Mouse (Mus musculus) lung, embryonic 16.5 days (tissue): Measurements from ENCODE around the gene Snw1. TPM values are rescaled to one million over a fixed set of nuclear protein-coding genes. Genes with fewer than 3 reads are reported as not detected.
A peak's percentile ranks its signal among the peaks of the same experiment; 100 is the strongest.

Experiments
- ATAC-seq: fragments of 200-750 bp; cut with Nextera tagmentation; 2 replicates; pipeline ENCODE4 v1.8.0; 2017; ENCODE audit warnings: low read depth, mild to moderate bottlenecking, moderate library complexity
- H3K27ac ChIP-seq: fragments of 300-500 bp; sonication (generic); 2 replicates; pipeline ENCODE4 v1.5.1; 2014; ENCODE audit warnings: mild to moderate bottlenecking, control low read depth, low read length
- H3K27me3 ChIP-seq: fragments of 300-500 bp; sonication (generic); 2 replicates; pipeline ENCODE4 v1.6.1; 2014; ENCODE audit warnings: low read depth, low read length, mixed read lengths; ENCODE audit not compliant: control insufficient read depth, insufficient read depth
- H3K36me3 ChIP-seq: fragments of 300-500 bp; sonication (generic); 2 replicates; pipeline ENCODE4 v1.6.1; 2014; ENCODE audit warnings: low read length; ENCODE audit not compliant: control insufficient read depth, insufficient read depth
- H3K4me1 ChIP-seq: fragments of 300-500 bp; sonication (generic); replicated peaks from 2 replicates; pipeline ENCODE4 v1.6.1; 2014; ENCODE audit warnings: low read length, mixed read lengths; ENCODE audit not compliant: control insufficient read depth, insufficient read depth
- H3K4me2 ChIP-seq: fragments of 300-500 bp; sonication (generic); 2 replicates; pipeline ENCODE4 v1.6.1; 2014; ENCODE audit warnings: low read depth, low read length, control low read depth
- H3K4me3 ChIP-seq: fragments of 300-500 bp; sonication (generic); 2 replicates; pipeline ENCODE4 v1.5.1; 2014; ENCODE audit warnings: mild to moderate bottlenecking, low read length, control low read depth
- H3K9ac ChIP-seq: fragments of 300-500 bp; sonication (generic); 2 replicates; pipeline ENCODE4 v1.6.1; 2014; ENCODE audit warnings: low read length, control low read depth
- H3K9me3 ChIP-seq: fragments of 300-500 bp; sonication (generic); 2 replicates; pipeline ENCODE4 v1.6.1; 2016; ENCODE audit warnings: low read length; ENCODE audit not compliant: control insufficient read depth
- WGBS: fragments of 180-500 bp; shearing (Covaris S2); extraction: QIAGEN DNeasy Blood & Tissue Kit; methylation state at CpG from one replicate; pipeline ENCODE4 v1.1.7; 2014; 5-methylcytosine and 5-hydroxymethylcytosine counted together
- polyA plus RNA-seq: library from polyadenylated mRNA; unstranded; fragments of >200 nt; fragmentation: Nextera tagmentation; extraction: Ambion mirVana; gene quantifications from 2 replicates; pipeline ENCODE4 v1.2.1, GENCODE M21; 2015

The Snw1 gene
- polyA plus RNA-seq, 1 experiment from 2014 or later = 115 TPM

DNA sequence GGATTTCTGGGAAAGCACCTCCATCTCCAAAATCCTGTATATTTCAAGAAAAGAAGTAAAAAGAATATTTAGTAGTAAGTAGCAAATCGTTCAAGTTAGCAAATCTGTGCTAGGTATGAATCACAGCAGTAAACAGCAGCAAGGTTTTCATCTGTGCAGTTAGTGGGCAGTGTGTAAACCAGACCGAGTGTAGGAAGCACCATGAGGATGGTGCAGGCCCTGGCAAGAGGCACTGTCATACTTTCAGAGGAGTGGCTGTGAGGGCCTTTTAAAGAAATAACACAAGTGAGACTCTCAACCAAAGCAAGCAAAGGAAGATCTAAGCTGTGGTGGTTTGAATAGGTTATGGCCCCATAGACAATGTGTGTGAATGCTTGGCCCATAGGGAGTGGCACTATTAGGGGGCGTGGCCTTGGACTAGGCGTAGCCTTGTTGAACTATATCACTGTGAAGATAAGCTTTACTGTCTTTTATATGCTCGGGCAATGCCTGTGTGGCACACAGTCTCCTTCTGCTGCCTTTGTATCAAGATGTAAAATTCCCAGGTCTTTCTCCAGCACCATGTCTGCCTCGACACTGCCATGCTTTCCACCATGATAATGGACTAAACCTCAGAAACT, 7.3 kb downstream of the Snw1 start:
- no peaks in the 10 kb centered on the region for H3K9me3 ChIP-seq
- no peaks in the 10 kb centered on the region for H3K27me3 ChIP-seq
- no peak for ATAC-seq
- H3K9ac ChIP-seq = no peak overlapping the region
- no peak overlapping the region for H3K27ac ChIP-seq
- no peak overlapping the region for H3K4me3 ChIP-seq
- H3K4me2 ChIP-seq = no peak overlapping the region
- H3K4me1 ChIP-seq = no peaks in the 10 kb centered on the region
- WGBS = 82% methylated on average over 6 of the region's 6 CpGs
- peaks cover 42% of the 10 kb centered on the region for H3K36me3 ChIP-seq

DNA sequence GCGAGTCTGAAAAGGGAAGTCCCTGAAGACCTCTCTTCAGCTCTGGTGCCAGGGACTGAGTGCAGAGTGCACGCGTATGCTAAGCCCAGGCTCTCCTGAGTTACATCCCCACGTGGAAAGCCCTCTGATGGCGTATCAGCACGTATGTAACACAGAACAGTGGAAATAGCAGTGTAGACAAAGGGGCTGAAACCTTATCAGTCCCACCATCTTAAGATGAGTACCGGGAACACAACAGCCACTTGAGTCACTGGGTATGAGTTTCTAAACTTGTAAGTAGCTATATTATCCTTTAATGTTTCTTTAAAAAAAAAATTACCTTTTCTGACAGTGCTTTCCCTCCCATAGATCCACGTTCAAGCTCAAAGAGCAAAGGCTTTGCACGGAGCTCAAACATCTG, 22.6 kb downstream of the Snw1 start:
- no peak for ATAC-seq
- WGBS = 79% methylated on average over 9 of the region's 9 CpGs
- H3K4me2 ChIP-seq = no peak overlapping the region

DNA sequence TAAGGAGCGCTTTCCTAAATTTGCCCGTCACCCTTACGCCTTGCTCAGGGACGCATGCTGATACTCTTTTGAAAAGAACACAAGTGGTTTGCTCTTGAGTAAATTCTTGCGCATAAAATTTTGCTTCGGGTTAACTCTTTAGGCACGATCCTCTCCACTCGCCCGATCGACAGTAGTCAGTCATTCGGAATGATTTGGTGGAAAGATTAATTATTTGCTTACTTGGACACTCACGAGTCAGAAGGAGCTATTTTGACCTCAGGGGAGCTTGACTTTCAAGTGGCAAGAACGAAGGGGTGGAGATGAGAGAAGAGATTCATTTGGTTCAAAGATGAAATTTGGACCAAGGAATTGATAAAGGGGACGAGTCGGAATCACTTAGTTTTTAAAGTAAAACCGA, 27.9 kb downstream of the Snw1 start:
- WGBS = 2% methylated on average over 16 of the region's 16 CpGs
- Histone ChIP-seq H3K36me3 (peaks cover 26% of the 10 kb centered on the region), H3K4me1 (peaks cover 15% of the 10 kb centered on the region), H3K4me3 (peak overlapping the region; percentile 98), H3K9ac (peak overlapping the region; percentile 95), H3K9me3 (no peaks in the 10 kb centered on the region), H3K4me2 (peak overlapping the region; percentile 91), H3K27ac (no peak overlapping the region), H3K27me3 (no peaks in the 10 kb centered on the region)
- 0 out of 2 replicates have a peak, but pooled peaks have one; percentile 4 for ATAC-seq

More for the DNA sequence above, 22.6 kb downstream of the Snw1 start:
- no peak overlapping the region for H3K9ac ChIP-seq
- no peak overlapping the region for H3K4me3 ChIP-seq
- no peaks in the 10 kb centered on the region for H3K27me3 ChIP-seq
- H3K27ac ChIP-seq = no peak overlapping the region
- peaks cover 56% of the 10 kb centered on the region for H3K36me3 ChIP-seq
- peaks cover 4% of the 10 kb centered on the region; the same call in 1 of the 2 replicates for H3K4me1 ChIP-seq
- no peaks in the 10 kb centered on the region for H3K9me3 ChIP-seq

DNA sequence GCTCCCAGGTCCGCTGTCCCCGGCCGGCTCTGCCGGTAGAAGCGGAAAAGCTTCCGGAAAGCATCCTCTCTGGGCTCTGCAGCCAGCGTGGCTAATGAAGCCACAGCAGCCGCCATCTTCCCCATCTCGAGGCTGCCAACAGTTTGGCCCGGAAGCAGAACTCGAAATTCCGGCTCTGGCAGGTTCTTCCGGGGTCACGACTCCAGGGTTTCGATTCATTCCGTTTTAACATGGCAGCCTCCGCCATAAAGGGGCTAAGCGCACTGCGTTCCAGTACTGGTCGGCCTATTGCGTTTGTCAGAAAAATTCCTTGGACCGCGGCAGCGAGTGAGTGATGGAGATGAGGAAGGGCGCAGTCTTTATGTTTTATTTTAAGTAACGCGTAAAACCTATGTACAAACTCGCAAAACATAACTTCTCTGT, 28.4 kb downstream of the Snw1 start, which contains the start of the genes Slirp and Alkbh1:
Gene Slirp, plus strand, starts transcription at position 197 of the 423 bp plus-strand sequence.
Gene Alkbh1, minus strand, starts transcription at position 318 of the 423 bp plus-strand sequence.
- Histone ChIP-seq H3K4me3 (peak within 1 kb of the TSS; percentile 98), H3K27me3 (no peaks in the 10 kb centered on the region), H3K27ac (peak within 1 kb of the TSS; percentile 88), H3K9ac (peak within 1 kb of the TSS; percentile 95), H3K4me1 (peaks cover 15% of the 10 kb centered on the region), H3K9me3 (no peaks in the 10 kb centered on the region), H3K36me3 (peaks cover 24% of the 10 kb centered on the region), H3K4me2 (peak within 1 kb of the TSS; percentile 91)
- ATAC-seq = peak; percentile 93
- 0% methylated on average over 28 of the region's 28 CpGs for WGBS

- ATAC-seq = peak; percentile 86
- Histone ChIP-seq H3K9me3 (no peaks in the 10 kb centered on the region), H3K27me3 (no peaks in the 10 kb centered on the region), H3K36me3 (peaks cover 23% of the 10 kb centered on the region), H3K9ac (peak overlapping the region; percentile 95), H3K27ac (peak overlapping the region; percentile 88), H3K4me1 (peaks cover 15% of the 10 kb centered on the region), H3K4me2 (peak overlapping the region; percentile 91), H3K4me3 (peak overlapping the region; percentile 98)
- under 1% methylated on average over 33 of the region's 33 CpGs for WGBS
Measured at GRCm38 (mm10) chr12:87443115-87443699, 28.9 kb downstream of the Snw1 start.

- H3K4me1 ChIP-seq = peaks cover 15% of the 10 kb centered on the region
- 13% methylated on average over 12 of the region's 12 CpGs for WGBS
- peak overlapping the region; percentile 95 for H3K9ac ChIP-seq
- H3K27me3 ChIP-seq = no peaks in the 10 kb centered on the region
- peaks cover 27% of the 10 kb centered on the region for H3K36me3 ChIP-seq
- H3K27ac ChIP-seq = peak overlapping the region; percentile 53; the same call in 1 of the 2 replicates
- peak overlapping the region; percentile 98 for H3K4me3 ChIP-seq
- H3K9me3 ChIP-seq = no peaks in the 10 kb centered on the region
- no peak for ATAC-seq
- peak overlapping the region; percentile 91 for H3K4me2 ChIP-seq
Measured at GRCm38 (mm10) chr12:87442177-87443114, 29.6 kb downstream of the Snw1 start.

GRCm38 (mm10) chr12:87428885-87429284, 43.2 kb downstream of the Snw1 start:
- no peak overlapping the region for H3K4me2 ChIP-seq
- no peak for ATAC-seq
- no peaks in the 10 kb centered on the region for H3K9me3 ChIP-seq
- 72% methylated on average over 8 of the region's 8 CpGs for WGBS
- H3K4me1 ChIP-seq = no peaks in the 10 kb centered on the region
- no peaks in the 10 kb centered on the region for H3K27me3 ChIP-seq
- peaks cover 67% of the 10 kb centered on the region for H3K36me3 ChIP-seq
- H3K4me3 ChIP-seq = no peak overlapping the region
- no peak overlapping the region for H3K9ac ChIP-seq
- no peak overlapping the region for H3K27ac ChIP-seq

DNA sequence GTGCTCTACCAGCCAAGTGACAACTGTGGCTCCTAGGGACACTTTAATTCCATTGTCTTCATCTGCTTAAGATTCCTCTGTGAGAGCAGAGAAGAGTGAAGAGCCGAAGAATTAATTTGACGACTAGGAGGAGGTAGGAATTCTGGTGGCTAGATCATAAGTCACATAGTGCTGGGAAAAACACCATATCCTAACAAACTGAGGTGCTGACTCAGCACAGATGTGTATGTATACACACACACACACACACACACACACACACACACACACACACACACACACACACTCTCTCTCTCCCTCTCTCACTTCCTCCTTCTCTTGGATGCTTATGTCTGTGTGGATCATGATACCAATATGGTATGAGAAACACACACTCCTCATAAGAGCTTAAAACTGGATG, 43.8 kb downstream of the Snw1 start:
- Histone ChIP-seq H3K27ac (no peak overlapping the region), H3K36me3 (peaks cover 67% of the 10 kb centered on the region), H3K9me3 (no peaks in the 10 kb centered on the region), H3K9ac (no peak overlapping the region), H3K4me2 (no peak overlapping the region), H3K4me3 (no peak overlapping the region), H3K27me3 (no peaks in the 10 kb centered on the region), H3K4me1 (no peaks in the 10 kb centered on the region)
- ATAC-seq = no peak
- WGBS = 87% methylated on average over 2 of the region's 2 CpGs
